Mouse (Mus musculus) myocyte (in vitro differentiated cells): ENCODE measurements at regions not wholly inside any gene's neighbourhood (a gene's known extent, or its start where the extent isn't known, plus 50 kb on each side); places are given as distances from the start of the nearest gene placed in this dataset.
"Not testable (repeated sequence)": the region's sequence is repeated elsewhere in the genome, so short reads cannot be mapped to it uniquely, and the experiment has no call there.

ENCODE experiments used
- MAX ChIP-seq: IDR thresholded peaks from one replicate; pipeline ENCODE4 v1.6.1; 2011; ENCODE audit warnings: low read depth, mild to moderate bottlenecking, control low read depth
- POLR2A ChIP-seq: IDR thresholded peaks from one replicate; pipeline ENCODE4 v1.6.1; 2011; ENCODE audit warnings: low read depth, mild to moderate bottlenecking, control low read depth, moderate library complexity; ENCODE audit not compliant: insufficient read length
- REST ChIP-seq: IDR thresholded peaks from one replicate; pipeline ENCODE4 v1.6.1; 2011; ENCODE audit warnings: mild to moderate bottlenecking, control low read depth, moderate library complexity; ENCODE audit not compliant: insufficient read depth, insufficient read length

- not testable (repeated sequence) for TF ChIP-seq REST, POLR2A, MAX
These were observed 136.0 kb downstream of the Dll1 start for GRCm38 (mm10) chr17:15240641-15241040.
